ENCODE assay signal across 17 mouse cellular contexts in genomic region chr16:60102210-60102609, GRCm38 (mm10).
DNase-seq lines count a peak whose midpoint lies in the region; ATAC-seq and TF ChIP-seq lines count a peak whose summit lies in the region.
"Had no signal": no experiment of that assay in that cellular context is flagged by ENCODE, and none has a peak within 500 bp of the region (broad histone marks: within the 10 kb centered on the region; RNA-seq: fewer than 3 reads in every experiment).

No protein-coding gene starts in this region.

- no peaks in the 10 kb centered on the region for H3K27me3 ChIP-seq in hindbrain, embryonic 15.5 days
- H3K27me3 ChIP-seq in hindbrain, embryonic 11.5 days (ENCODE audit: control insufficient read depth, insufficient read depth, low read length) = no peaks in the 10 kb centered on the region
- H3K27me3 ChIP-seq in lung, postnatal 0 days (replicated peaks; ENCODE audit: insufficient read depth, low read length) = no peaks in the 10 kb centered on the region
- H3K27me3 ChIP-seq: hindbrain, embryonic 12.5 days; liver, embryonic 12.5 days; lung, embryonic 15.5 days; neural tube, embryonic 12.5 days had no signal

- H3K27ac ChIP-seq in hindbrain, embryonic 15.5 days (replicated peaks) = no peak overlapping the region
- H3K27ac ChIP-seq in hindbrain, embryonic 11.5 days (ENCODE audit: low read depth, low read length) = no peak overlapping the region
- H3K27ac ChIP-seq in lung, postnatal 0 days (ENCODE audit: low read length) = no peak overlapping the region
- H3K27ac ChIP-seq: hindbrain, embryonic 12.5 days; liver, embryonic 12.5 days; lung, embryonic 15.5 days; neural tube, embryonic 12.5 days had no signal

- TF ChIP-seq EP300 in lung, postnatal 0 days (IDR thresholded peaks at IDR 0.05) = no peak

- no peaks in the 10 kb centered on the region for H3K36me3 ChIP-seq in hindbrain, embryonic 15.5 days
- no peaks in the 10 kb centered on the region for H3K36me3 ChIP-seq in hindbrain, embryonic 11.5 days (ENCODE audit: control insufficient read depth, insufficient read depth, low read length)
- H3K36me3 ChIP-seq in lung, postnatal 0 days (ENCODE audit: insufficient read depth, low read length) = no peaks in the 10 kb centered on the region
- H3K36me3 ChIP-seq: hindbrain, embryonic 12.5 days; liver, embryonic 12.5 days; lung, embryonic 15.5 days; neural tube, embryonic 12.5 days had no signal

- ATAC-seq in hindbrain, embryonic 15.5 days (ENCODE audit: low FRiP score, low read depth) = 0 out of 2 replicates have a peak, but pooled peaks have one; percentile 34
- no peak for ATAC-seq in hindbrain, embryonic 11.5 days (ENCODE audit: low FRiP score)
- ATAC-seq in cerebellum, adult (ENCODE audit: insufficient number of reproducible peaks, low FRiP score, low TSS enrichment) = peak; percentile 70; the same call in 1 of the 2 replicates
- no peak for ATAC-seq in lung, postnatal 0 days
- ATAC-seq: liver, embryonic 12.5 days had no signal

- no peak overlapping the region for H3K4me3 ChIP-seq in hindbrain, embryonic 15.5 days
- no peak overlapping the region for H3K4me3 ChIP-seq in hindbrain, embryonic 11.5 days (ENCODE audit: low read depth, low read length)
- H3K4me3 ChIP-seq in lung, postnatal 0 days (ENCODE audit: low read depth, low read length) = no peak overlapping the region
- H3K4me3 ChIP-seq: erythroblast, embryonic 14.5 days; hindbrain, embryonic 12.5 days; liver, embryonic 12.5 days; lung, embryonic 15.5 days; neural tube, embryonic 12.5 days had no signal

- H3K9ac ChIP-seq in hindbrain, embryonic 15.5 days = no peak overlapping the region
- H3K9ac ChIP-seq in hindbrain, embryonic 11.5 days (ENCODE audit: low read depth, low read length) = no peak overlapping the region
- no peak overlapping the region for H3K9ac ChIP-seq in lung, postnatal 0 days (replicated peaks; ENCODE audit: low read depth)
- H3K9ac ChIP-seq: hindbrain, embryonic 12.5 days; liver, embryonic 12.5 days; lung, embryonic 15.5 days; neural tube, embryonic 12.5 days had no signal

- H3K4me2 ChIP-seq in hindbrain, embryonic 15.5 days = no peak overlapping the region
- no peak overlapping the region for H3K4me2 ChIP-seq in hindbrain, embryonic 11.5 days (replicated peaks; ENCODE audit: low read depth, low read length)
- H3K4me2 ChIP-seq in lung, postnatal 0 days (replicated peaks; ENCODE audit: low read depth, low read length) = no peak overlapping the region
- H3K4me2 ChIP-seq: hindbrain, embryonic 12.5 days; liver, embryonic 12.5 days; lung, embryonic 15.5 days; neural tube, embryonic 12.5 days had no signal

- no peak for DNase-seq in hindbrain, embryonic 11.5 days (ENCODE audit: low spot score)
- peak; percentile 85 to 87 for DNase-seq in cerebellum, postnatal 10 days
- peak; percentile 36 for DNase-seq in layer of hippocampus, adult 9-11 months
- no peak for DNase-seq in lung, postnatal 0 days (ENCODE audit: low spot score)
- no peak for DNase-seq in kidney, postnatal 4 days
- DNase-seq: adrenal gland, adult 2 months; embryo, embryonic 11 days; kidney, adult 11 months; kidney, postnatal 14 days; thymus, postnatal 4 days had no signal

- no peaks in the 10 kb centered on the region for H3K4me1 ChIP-seq in hindbrain, embryonic 15.5 days (replicated peaks)
- no peaks in the 10 kb centered on the region for H3K4me1 ChIP-seq in hindbrain, embryonic 11.5 days (replicated peaks; ENCODE audit: control insufficient read depth, insufficient read depth, low read length)
- H3K4me1 ChIP-seq in lung, postnatal 0 days (ENCODE audit: insufficient read depth, low read depth, low read length) = no peaks in the 10 kb centered on the region
- H3K4me1 ChIP-seq: hindbrain, embryonic 12.5 days; liver, embryonic 12.5 days; lung, embryonic 15.5 days; neural tube, embryonic 12.5 days had no signal

- no peaks in the 10 kb centered on the region for H3K9me3 ChIP-seq in hindbrain, embryonic 15.5 days
- no peaks in the 10 kb centered on the region for H3K9me3 ChIP-seq in hindbrain, embryonic 11.5 days (ENCODE audit: control insufficient read depth, low read length)
- H3K9me3 ChIP-seq in lung, postnatal 0 days (ENCODE audit: low read length) = no peaks in the 10 kb centered on the region
- H3K9me3 ChIP-seq: hindbrain, embryonic 12.5 days; liver, embryonic 12.5 days; lung, embryonic 15.5 days; neural tube, embryonic 12.5 days had no signal

- 58% methylated on average over 3 of the region's 3 CpGs for WGBS in hindbrain, embryonic 15.5 days
- WGBS in hindbrain, embryonic 11.5 days = 90% methylated on average over 3 of the region's 3 CpGs
- WGBS in lung, postnatal 0 days = 78% methylated on average over 3 of the region's 3 CpGs

- no peak for TF ChIP-seq CTCF in lung, postnatal 0 days (IDR thresholded peaks at IDR 0.05)

Comparison
In these comparisons a context has a peak if more than half of its experiments do, and no peak if none do; other contexts are left out.
1. ATAC-seq: peak in hindbrain, embryonic 15.5 days (single experiment) and cerebellum, adult (single experiment); none in hindbrain, embryonic 11.5 days (single experiment) and lung, postnatal 0 days (single experiment).
2. DNase-seq: peak in cerebellum, postnatal 10 days (2 of 2) and layer of hippocampus, adult 9-11 months (single experiment); none in hindbrain, embryonic 11.5 days (single experiment), lung, postnatal 0 days (single experiment) and kidney, postnatal 4 days (0 of 2).